Mouse (Mus musculus): ENCODE data around the gene Vmac. TPM values are rescaled to one million over a fixed set of nuclear protein-coding genes. Genes with fewer than 3 reads are reported as not detected.

Vmac gene
- polyA plus RNA-seq, 1 experiment from 2014 or later, result 3.3 TPM

DNA sequence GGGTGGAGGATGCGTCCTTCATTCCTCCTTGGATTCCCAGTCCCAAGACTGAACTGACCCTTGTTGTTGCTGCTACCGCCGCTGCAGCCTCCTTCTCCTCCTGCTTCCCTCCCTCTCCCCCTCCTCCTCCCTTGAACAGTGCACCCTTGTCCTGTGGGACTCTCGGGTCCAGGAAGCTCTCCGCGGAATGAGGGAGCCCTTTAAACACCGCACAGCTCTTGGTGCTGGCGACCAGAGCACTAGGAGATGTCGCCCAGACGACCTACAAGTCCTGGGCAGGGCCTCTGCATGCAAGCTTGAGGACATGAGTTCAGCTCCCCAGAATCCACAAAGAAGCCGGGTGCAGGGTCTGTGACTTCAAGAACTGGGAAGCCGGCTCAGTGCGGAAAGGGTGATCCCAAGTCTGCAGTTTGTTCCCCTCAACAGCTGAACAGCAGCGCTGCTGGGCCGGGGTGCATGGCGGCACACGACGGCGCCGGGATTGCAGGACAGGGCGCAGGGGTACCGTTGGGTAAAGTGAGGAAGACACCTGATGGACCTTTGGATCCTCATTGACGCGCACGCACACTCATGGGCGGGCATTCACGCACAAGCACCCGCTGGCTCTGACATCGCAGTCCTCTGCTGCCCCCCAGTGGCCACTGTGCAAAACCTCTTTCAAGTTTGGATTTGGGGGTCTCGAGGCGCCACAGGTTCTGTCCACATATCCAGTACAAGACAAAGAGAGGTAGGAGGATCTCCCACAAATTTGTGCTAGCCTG, 49.3 kb downstream of the Vmac start:
- Histone ChIP-seq H3K9ac (replicated peaks) (no peak overlapping the region; the same call in 1 of the 2 replicates), H3K27me3 (ENCODE audit: insufficient read depth, low read length) (no peaks in the 10 kb centered on the region; the same call in 1 of the 2 replicates), H3K4me2 (ENCODE audit: low read depth, low read length) (peak overlapping the region; percentile 80), H3K36me3 (replicated peaks; ENCODE audit: insufficient read depth, low read length) (no peaks in the 10 kb centered on the region), H3K27ac (ENCODE audit: low read depth) (no peak overlapping the region), H3K4me3 (ENCODE audit: low read depth, low read length) (peak overlapping the region; percentile 40), H3K9me3 (ENCODE audit: low read length) (no peaks in the 10 kb centered on the region), H3K4me1 (ENCODE audit: insufficient read depth) (0 out of 2 replicates have a peak, but pooled peaks cover 5% of the 10 kb centered on the region)
- DNase-seq (peak; percentile 90), ATAC-seq (no peak)
- TF ChIP-seq EP300 (IDR thresholded peaks at IDR 0.05; ENCODE audit: low read depth) (no peak), CTCF (IDR thresholded peaks at IDR 0.05; ENCODE audit: low read depth) (peak; percentile 97)
- 3% methylated on average over 31 of the region's 31 CpGs for WGBS (ENCODE audit: insufficient replicate concordance)

DNA sequence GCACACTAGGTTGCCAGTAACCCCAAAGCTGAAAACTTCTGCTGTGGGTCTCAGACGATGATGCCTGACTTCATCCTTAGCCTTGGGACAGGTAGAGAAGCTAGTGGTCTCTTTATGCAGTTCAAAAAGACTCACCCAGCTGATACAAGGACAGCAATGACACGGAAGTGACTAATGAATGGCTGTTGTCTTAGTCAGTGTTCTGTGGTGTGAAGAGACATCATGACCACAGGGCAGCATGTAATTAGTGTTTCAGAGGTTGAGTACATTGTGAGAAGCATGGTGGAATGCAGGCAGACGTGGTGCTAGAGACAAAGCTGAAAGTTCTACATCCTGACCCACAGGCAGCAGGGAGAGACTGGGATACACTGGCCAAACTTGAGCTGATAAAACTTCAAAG, 50.2 kb downstream of the Vmac start:
- Histone ChIP-seq H3K27me3 (ENCODE audit: insufficient read depth, low read length) (no peaks in the 10 kb centered on the region; the same call in 1 of the 2 replicates), H3K9me3 (ENCODE audit: low read length) (no peaks in the 10 kb centered on the region), H3K9ac (replicated peaks) (no peak overlapping the region), H3K4me1 (ENCODE audit: insufficient read depth) (0 out of 2 replicates have a peak, but pooled peaks cover 5% of the 10 kb centered on the region), H3K4me3 (ENCODE audit: low read depth, low read length) (no peak overlapping the region), H3K36me3 (replicated peaks; ENCODE audit: insufficient read depth, low read length) (no peaks in the 10 kb centered on the region), H3K4me2 (ENCODE audit: low read depth, low read length) (no peak overlapping the region), H3K27ac (ENCODE audit: low read depth) (no peak overlapping the region)
- ATAC-seq (no peak), DNase-seq (no peak)
- 64% methylated on average over 3 of the region's 3 CpGs for WGBS (ENCODE audit: insufficient replicate concordance)
- no peak for TF ChIP-seq EP300 (IDR thresholded peaks at IDR 0.05; ENCODE audit: low read depth)
- no peak for TF ChIP-seq CTCF (IDR thresholded peaks at IDR 0.05; ENCODE audit: low read depth)

DNA sequence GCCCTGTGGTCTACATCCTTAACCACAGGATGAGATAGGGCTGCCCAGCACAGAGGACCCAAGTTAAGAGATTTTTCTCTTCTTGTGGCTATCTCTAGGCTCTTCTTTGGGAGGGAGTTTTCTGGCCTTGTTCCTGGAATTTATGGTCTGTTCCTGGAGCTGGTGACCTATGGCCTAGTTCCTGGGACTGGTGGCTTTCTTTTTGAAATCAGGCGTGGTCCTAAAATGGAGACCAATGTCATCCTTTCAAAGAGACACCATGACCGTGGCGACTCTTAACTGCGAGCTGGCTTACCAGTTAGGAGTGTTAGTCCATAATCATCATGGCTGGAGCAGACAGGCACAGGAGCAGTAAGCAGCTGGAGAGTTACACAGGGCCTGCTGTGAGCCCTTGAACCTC, 51.4 kb downstream of the Vmac start:
- ATAC-seq (no peak), DNase-seq (no peak)
- no peak for TF ChIP-seq EP300 (IDR thresholded peaks at IDR 0.05; ENCODE audit: low read depth)
- TF ChIP-seq CTCF (IDR thresholded peaks at IDR 0.05; ENCODE audit: low read depth), result no peak
- no peak overlapping the region for H3K27ac ChIP-seq (ENCODE audit: low read depth)
- H3K4me1 ChIP-seq (ENCODE audit: insufficient read depth), result no peaks in the 10 kb centered on the region
- H3K9me3 ChIP-seq (ENCODE audit: low read length), result no peaks in the 10 kb centered on the region
- no peak overlapping the region for H3K4me3 ChIP-seq (ENCODE audit: low read depth, low read length)
- H3K36me3 ChIP-seq (replicated peaks; ENCODE audit: insufficient read depth, low read length), result no peaks in the 10 kb centered on the region
- H3K27me3 ChIP-seq (ENCODE audit: insufficient read depth, low read length), result no peaks in the 10 kb centered on the region; the same call in 1 of the 2 replicates
- no peak overlapping the region for H3K9ac ChIP-seq (replicated peaks)
- WGBS (ENCODE audit: insufficient replicate concordance), result 79% methylated on average over 4 of the region's 4 CpGs
- H3K4me2 ChIP-seq (ENCODE audit: low read depth, low read length), result no peak overlapping the region

DNA sequence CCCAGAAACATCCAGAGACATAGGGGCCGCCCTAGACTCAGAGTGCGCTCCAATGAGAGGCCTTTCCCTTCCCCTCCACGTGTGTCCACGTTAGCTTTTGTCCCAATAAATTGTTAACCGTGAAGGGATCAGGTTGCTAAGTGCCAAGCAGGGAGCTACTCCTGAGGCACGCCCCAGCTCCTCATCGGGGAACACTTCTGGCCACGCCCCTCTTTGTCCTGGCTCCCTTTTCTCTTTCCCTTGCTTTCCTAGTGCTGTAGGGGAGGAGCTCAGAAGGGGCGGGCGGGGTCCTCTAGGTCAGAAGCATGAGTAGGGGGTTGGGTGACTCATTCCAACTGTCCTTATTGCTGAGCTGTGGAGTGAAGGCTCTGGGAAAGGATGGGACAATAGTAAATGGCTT, 53.5 kb downstream of the Vmac start:
- no peak for DNase-seq
- Histone ChIP-seq H3K4me2 (ENCODE audit: low read depth, low read length) (no peak overlapping the region), H3K9ac (replicated peaks) (no peak overlapping the region), H3K4me3 (ENCODE audit: low read depth, low read length) (no peak overlapping the region), H3K36me3 (replicated peaks; ENCODE audit: insufficient read depth, low read length) (no peaks in the 10 kb centered on the region), H3K4me1 (ENCODE audit: insufficient read depth) (no peaks in the 10 kb centered on the region; the same call in 1 of the 2 replicates), H3K9me3 (ENCODE audit: low read length) (no peaks in the 10 kb centered on the region), H3K27ac (ENCODE audit: low read depth) (no peak overlapping the region), H3K27me3 (ENCODE audit: insufficient read depth, low read length) (no peaks in the 10 kb centered on the region; the same call in 1 of the 2 replicates)
- WGBS (ENCODE audit: insufficient replicate concordance), result 22% methylated on average over 10 of the region's 10 CpGs
- no peak for TF ChIP-seq EP300 (IDR thresholded peaks at IDR 0.05; ENCODE audit: low read depth)
- TF ChIP-seq CTCF (IDR thresholded peaks at IDR 0.05; ENCODE audit: low read depth), result no peak
- ATAC-seq, result no peak

Other genes with a start within 250 kb of the Vmac start
- gene Ptprs, start 241.5 kb downstream of the Vmac start, polyA plus RNA-seq (2015; fragmentation: Nextera tagmentation; extraction: Ambion mirVana), result 3.4 TPM in 2 replicates
- gene Znrf4, start 205.6 kb downstream of the Vmac start, polyA plus RNA-seq (2015; fragmentation: Nextera tagmentation; extraction: Ambion mirVana), result not detected in 2 replicates
- 0.08 TPM in 2 replicates for gene Gm20219, start 163.6 kb downstream of the Vmac start, polyA plus RNA-seq (2015; fragmentation: Nextera tagmentation; extraction: Ambion mirVana)
- 19.7 and 23.1 TPM in 2 replicates for gene Safb2, start 133.4 kb downstream of the Vmac start, polyA plus RNA-seq (2015; fragmentation: Nextera tagmentation; extraction: Ambion mirVana)
- 27.0 and 28.4 TPM in 2 replicates for gene Safb, start 133.2 kb downstream of the Vmac start, polyA plus RNA-seq (2015; fragmentation: Nextera tagmentation; extraction: Ambion mirVana)
- 259 and 260 TPM in 2 replicates for gene 2410015M20Rik, start 108.3 kb downstream of the Vmac start, polyA plus RNA-seq (2015; fragmentation: Nextera tagmentation; extraction: Ambion mirVana)
- gene Rpl36, start 104.6 kb downstream of the Vmac start, polyA plus RNA-seq (2015; fragmentation: Nextera tagmentation; extraction: Ambion mirVana), result 1,436 and 1,479 TPM in 2 replicates
- gene Lonp1, start 91.1 kb downstream of the Vmac start, polyA plus RNA-seq (2015; fragmentation: Nextera tagmentation; extraction: Ambion mirVana), result 29.8 and 31.9 TPM in 2 replicates
- gene Catsperd, start 89.9 kb downstream of the Vmac start, polyA plus RNA-seq (2015; fragmentation: Nextera tagmentation; extraction: Ambion mirVana), result 0.33 and 0.60 TPM in 2 replicates
- gene Ranbp3, start 44.7 kb downstream of the Vmac start, polyA plus RNA-seq (2015; fragmentation: Nextera tagmentation; extraction: Ambion mirVana), result 19.6 and 21.8 TPM in 2 replicates
- 281 and 298 TPM in 2 replicates for gene Ndufa11, start 255 bp downstream of the Vmac start, polyA plus RNA-seq (2015; fragmentation: Nextera tagmentation; extraction: Ambion mirVana)
- gene Nrtn, start 39.5 kb upstream of the Vmac start, polyA plus RNA-seq (2015; fragmentation: Nextera tagmentation; extraction: Ambion mirVana), result 1.2 and 2.2 TPM in 2 replicates
- gene Dus3l, start 46.7 kb upstream of the Vmac start, polyA plus RNA-seq (2015; fragmentation: Nextera tagmentation; extraction: Ambion mirVana), result 9.1 TPM in 2 replicates
- gene Prr22, start 52.2 kb upstream of the Vmac start, polyA plus RNA-seq (2015; fragmentation: Nextera tagmentation; extraction: Ambion mirVana), result 0.20 and 0.23 TPM in 2 replicates
- 3.1 and 3.6 TPM in 2 replicates for gene Rfx2, start 113.0 kb upstream of the Vmac start, polyA plus RNA-seq (2015; fragmentation: Nextera tagmentation; extraction: Ambion mirVana)
- not detected in 2 replicates for gene Acsbg2, start 156.4 kb upstream of the Vmac start, polyA plus RNA-seq (2015; fragmentation: Nextera tagmentation; extraction: Ambion mirVana)
- gene 1700061G19Rik, start 157.5 kb upstream of the Vmac start, polyA plus RNA-seq (2015; fragmentation: Nextera tagmentation; extraction: Ambion mirVana), result 0.04 TPM in 1 of 2 replicates, not detected in the other
- gene Mllt1, start 217.4 kb upstream of the Vmac start, polyA plus RNA-seq (2015; fragmentation: Nextera tagmentation; extraction: Ambion mirVana), result 4.6 and 4.8 TPM in 2 replicates

Measured in liver, postnatal 0 days (tissue).